Mouse (Mus musculus): Measurements from ENCODE around the gene Hist1h4h.

Hist1h4h gene

DNA sequence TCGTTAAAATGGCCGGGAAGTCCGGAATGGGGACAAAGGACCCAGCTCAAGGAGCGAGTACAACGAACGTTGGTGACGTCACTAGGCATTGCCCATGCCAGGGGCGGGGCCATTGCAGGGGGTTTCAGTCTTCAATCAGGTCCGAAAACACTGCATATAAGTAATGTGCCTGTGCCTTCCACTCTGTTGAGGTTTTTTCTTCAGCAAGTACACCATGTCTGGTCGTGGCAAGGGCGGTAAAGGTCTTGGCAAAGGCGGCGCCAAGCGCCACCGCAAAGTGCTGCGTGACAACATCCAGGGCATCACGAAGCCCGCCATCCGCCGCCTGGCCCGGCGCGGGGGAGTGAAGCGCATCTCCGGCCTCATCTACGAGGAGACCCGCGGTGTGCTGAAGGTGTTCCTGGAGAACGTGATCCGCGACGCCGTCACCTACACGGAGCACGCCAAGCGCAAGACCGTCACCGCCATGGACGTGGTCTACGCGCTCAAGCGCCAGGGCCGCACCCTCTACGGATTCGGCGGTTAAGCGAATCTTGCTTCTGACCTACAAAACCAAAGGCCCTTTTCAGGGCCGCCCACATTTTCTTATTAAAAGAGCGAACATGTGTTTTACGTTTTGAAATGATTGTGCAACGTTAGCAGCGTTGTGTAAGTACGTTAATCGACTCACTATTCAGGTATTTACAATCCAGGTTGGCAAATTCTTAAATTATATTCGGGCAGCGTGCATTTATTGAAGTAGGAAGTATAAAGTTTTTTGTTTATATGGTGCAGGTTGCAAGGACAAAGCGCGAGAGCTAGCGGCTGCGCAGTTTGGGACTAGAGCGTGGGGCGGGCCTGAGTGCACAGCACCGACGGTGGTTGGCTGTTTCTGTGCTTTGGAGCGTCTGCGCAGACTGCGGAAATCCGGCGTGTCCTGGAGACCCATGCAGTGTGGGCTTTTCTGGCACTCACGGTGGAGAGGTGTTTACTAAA is at the start of gene Hist1h4h:
Gene Hist1h4h (plus strand): TSS at position 150 of the 975 bp plus-strand sequence.
- peak; percentile 97 to 98 for DNase-seq (ENCODE audit: low spot score in 2 of 2)

GRCm38 (mm10) chr13:23483153-23483552 is 47.7 kb upstream of the Hist1h4h start:
- DNase-seq (ENCODE audit: low spot score in 2 of 2), result no peak

- no peak for DNase-seq (ENCODE audit: low spot score in 2 of 2)
Measured at GRCm38 (mm10) chr13:23485271-23485670, 45.6 kb upstream of the Hist1h4h start.

DNA sequence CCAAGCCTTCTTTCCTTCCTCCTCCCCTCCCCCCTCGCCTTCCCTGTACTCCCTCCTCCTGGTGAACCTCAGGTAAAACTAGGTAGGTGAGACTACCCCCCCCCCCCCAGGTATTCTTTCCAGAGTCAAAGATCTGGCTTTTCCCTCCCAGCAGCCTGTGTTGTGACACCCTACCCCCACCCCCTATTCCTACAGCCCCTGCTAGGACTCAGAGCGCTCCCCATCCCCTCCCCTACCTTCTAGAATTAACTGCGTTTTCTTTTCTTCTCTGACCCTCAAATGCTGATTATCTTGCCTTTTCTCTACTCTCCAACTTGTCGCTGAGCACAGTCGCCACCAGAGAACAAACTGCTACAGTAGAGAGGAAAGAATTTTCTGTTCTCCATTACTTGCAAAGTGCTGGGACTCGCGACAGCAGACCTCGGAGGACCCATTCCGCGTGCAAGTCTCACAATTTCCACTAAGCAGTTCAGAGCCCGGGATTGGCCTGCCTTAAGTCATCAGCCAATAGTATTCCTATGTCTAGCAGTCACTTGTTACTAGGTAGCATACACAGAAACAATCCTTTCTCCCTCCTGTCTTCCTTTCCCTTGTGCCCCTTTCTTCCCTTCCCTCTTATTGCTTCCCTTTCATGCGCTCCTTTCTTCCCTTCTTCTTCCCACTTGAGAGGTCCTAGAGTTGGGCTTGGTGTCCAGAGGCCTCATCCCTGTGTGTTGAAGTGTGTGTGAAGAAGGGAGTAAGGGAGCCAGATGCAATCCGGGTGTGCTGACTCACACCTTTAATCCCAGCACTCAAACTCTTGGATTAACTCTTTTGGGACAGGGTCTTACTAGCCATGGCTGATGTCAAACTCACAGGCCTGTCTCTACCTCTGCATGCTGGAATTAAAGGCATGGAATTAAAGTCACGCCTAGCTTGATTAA is 42.2 kb upstream of the Hist1h4h start, which contains the start of gene Btn2a2:
Gene Btn2a2 (minus strand): TSS at position 458 of the 923 bp plus-strand sequence.
- peak; percentile 43 to 73 for DNase-seq (ENCODE audit: low spot score in 2 of 2)

DNA sequence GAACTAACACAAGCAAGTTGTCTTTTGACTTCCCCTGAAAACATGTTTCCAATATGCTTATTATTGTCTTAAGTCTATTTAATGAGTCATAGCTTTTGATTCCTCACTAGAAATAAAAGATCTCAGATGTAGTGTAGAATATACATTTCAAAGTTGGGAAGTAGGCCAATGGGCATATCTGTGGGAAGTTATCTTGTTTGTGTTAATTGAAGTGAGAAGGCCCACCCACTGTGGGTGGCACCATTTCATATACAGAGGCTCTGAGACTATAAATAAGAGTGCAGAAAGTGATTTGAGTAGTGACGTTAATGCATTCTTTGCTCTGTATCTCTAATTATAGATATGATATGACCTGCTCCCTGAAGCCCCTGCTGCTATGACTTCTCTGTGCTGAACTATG is 40.0 kb upstream of the Hist1h4h start:
- no peak for DNase-seq (ENCODE audit: low spot score in 2 of 2)

GRCm38 (mm10) chr13:23491263-23491662 is 39.6 kb upstream of the Hist1h4h start:
- no peak for DNase-seq (ENCODE audit: low spot score in 2 of 2)

GRCm38 (mm10) chr13:23491990-23492389 is 38.9 kb upstream of the Hist1h4h start:
- DNase-seq (ENCODE audit: low spot score in 2 of 2), result no peak

DNA sequence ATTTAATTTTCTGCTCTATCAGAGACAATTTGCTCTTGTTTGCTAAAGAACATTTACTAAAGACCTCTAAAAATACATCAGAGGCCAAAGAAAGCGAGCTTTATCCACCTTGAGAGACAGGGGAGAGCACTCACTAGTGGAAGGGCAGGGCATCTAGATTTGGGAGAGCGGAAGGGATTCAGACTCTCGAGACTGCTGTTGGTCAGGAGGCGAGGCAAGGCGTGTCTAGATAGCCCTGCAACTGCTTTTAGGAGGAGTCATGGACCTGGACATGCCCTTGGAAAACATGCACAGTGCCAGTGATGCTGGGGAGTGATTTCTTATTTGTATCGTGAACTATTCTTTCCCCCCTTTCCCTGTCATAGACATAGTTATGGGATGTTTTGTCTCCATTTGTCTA is 35.3 kb upstream of the Hist1h4h start:
- DNase-seq (ENCODE audit: low spot score in 2 of 2), result no peak

DNA sequence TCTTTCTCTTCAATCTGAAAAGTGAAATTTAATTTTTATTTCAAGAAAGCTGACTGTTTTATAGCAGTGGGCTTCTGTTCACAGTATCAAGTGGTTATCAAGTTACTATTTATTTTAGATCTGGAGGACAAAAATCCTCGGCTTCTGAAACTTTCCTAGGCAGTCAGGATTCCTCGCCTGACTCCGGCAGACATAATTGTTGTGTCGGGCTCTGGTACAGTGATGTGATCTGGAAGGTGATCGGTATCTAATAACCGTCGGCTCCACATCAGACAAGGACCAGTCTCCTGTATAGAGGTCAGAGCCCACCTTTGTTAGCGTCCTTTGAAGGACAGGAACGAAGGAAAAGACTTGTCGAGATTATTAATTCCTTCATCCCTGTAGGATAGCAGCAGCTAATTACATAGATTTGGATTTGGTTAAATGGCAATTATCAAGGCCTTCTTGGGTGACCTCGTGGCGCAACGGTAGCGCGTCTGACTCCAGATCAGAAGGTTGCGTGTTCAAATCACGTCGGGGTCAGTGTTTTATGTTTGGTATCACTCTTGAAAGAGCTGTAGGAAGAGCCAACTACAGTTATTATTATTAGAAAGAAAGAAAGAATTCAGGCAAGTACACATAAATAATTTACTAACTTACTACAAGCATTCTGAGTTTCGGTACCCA is 33.1 kb upstream of the Hist1h4h start:
- peak in 1 of 2 experiments; percentile 43 for DNase-seq (ENCODE audit: low spot score in 2 of 2)

- DNase-seq (ENCODE audit: low spot score in 2 of 2), result no peak
Measured at GRCm38 (mm10) chr13:23498653-23499052, 32.2 kb upstream of the Hist1h4h start.

DNA sequence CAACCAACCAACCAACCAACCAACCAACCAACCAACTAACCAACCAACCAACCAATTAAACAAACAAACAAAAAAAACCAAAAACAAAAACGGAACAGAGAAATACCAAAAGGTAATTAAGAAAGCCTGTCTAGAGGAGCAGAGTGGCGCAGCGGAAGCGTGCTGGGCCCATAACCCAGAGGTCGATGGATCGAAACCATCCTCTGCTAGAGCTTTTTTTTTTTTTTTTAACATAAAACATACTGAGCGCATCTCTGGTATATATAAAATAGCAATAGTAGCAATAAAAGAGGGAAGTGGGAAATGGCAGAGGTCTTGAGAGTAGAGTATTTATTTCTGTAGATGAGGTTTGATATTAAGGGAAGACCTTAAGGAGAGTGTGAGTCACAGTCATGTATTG is 30.9 kb upstream of the Hist1h4h start:
- no peak for DNase-seq (ENCODE audit: low spot score in 2 of 2)

- DNase-seq (ENCODE audit: low spot score in 2 of 2), result peak in 1 of 2 experiments; percentile 86
Measured at GRCm38 (mm10) chr13:23500424-23501200, 30.2 kb upstream of the Hist1h4h start.

GRCm38 (mm10) chr13:23501511-23501910 is 29.3 kb upstream of the Hist1h4h start:
- DNase-seq (ENCODE audit: low spot score in 2 of 2), result no peak

DNA sequence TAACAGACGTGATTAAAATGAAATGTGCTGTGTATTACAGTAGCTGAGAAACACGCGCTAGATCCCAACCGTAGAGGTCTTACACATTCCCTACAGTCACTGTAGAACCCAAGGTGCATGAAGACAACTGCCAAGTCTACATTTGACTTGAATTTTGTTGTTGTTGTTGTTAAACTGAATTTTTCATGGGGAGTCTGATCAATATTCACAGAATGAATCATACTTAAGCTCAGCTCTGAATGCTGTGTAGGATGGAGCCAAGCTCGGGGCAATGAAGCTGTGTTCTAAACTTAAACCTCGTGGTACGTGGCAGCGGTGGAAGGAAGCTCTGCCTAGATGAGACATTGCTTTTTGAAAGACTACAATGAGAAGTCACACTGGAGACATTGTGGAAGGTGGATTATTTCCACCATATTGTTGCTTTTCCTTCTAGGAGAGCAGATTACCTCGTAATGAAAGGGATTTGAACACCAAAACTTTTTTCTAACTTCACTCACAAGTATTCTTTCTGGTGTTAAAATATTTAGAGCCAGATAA is 28.8 kb upstream of the Hist1h4h start:
- DNase-seq (ENCODE audit: low spot score in 2 of 2), result no peak

DNA sequence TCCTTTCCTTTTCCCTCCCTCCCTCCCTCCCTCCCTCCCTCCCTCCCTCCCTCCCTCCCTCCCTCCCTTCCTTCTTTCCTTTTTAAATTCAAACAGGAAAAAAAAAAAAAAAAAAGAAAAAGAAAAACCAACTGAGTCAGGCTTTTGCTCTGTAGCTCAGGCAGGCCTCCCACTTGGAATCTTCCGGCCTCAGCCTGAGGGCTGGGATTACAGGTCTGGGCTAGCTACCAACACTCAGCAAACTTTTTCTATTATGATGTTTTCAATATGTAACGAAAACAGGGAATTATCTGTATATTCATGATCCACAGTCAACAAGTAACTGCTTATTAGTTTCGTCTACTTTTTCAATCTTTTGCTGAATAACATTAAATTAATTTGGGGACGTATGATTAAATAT is 27.9 kb upstream of the Hist1h4h start:
- no peak for DNase-seq (ENCODE audit: low spot score in 2 of 2)

GRCm38 (mm10) chr13:23503797-23504196 is 27.1 kb upstream of the Hist1h4h start:
- DNase-seq (ENCODE audit: low spot score in 2 of 2), result peak in 1 of 2 experiments; percentile 77

- no peak for DNase-seq (ENCODE audit: low spot score in 2 of 2)
Measured at GRCm38 (mm10) chr13:23505662-23506345, 25.0 kb upstream of the Hist1h4h start.

DNA sequence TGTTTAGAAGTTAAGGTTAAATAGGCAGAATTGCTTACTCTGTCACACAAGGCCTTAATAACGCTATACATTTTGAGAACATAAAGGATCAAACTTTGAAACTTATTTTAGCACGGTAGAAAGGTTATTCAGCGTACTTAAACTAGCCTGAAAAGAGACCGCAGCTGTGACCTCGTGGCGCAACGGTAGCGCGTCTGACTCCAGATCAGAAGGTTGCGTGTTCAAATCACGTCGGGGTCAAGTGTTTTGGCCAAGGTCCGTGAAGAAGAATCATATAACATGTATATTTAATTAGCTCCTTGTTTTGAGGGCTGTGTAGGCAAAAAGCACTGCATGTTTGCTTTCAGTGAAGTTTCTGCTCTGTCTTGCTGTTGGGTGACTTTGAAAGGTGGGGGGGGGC is 24.5 kb upstream of the Hist1h4h start:
- no peak for DNase-seq (ENCODE audit: low spot score in 2 of 2)

- DNase-seq (ENCODE audit: low spot score in 2 of 2), result no peak
Measured at GRCm38 (mm10) chr13:23506819-23507515, 23.9 kb upstream of the Hist1h4h start.
